Mouse (Mus musculus): ENCODE results near the gene Camsap3. TPM values are rescaled to one million over a fixed set of nuclear protein-coding genes. Genes with fewer than 3 reads are reported as not detected.

Gene Camsap3
- total RNA-seq, 1 experiment from 2014 or later, result 3.9 TPM

GRCm38 (mm10) chr8:3593470-3593869, 6.4 kb downstream of the Camsap3 start:
- peak; percentile 47 to 57; a peak in 2 of 4 replicates for ATAC-seq (replicated peaks in 1 of 2; ENCODE audit: insufficient read depth in 1 of 2, low FRiP score in 2 of 2, low TSS enrichment in 1 of 2, low read depth in 1 of 2, poor library complexity in 2 of 2, severe bottlenecking in 2 of 2)

GRCm38 (mm10) chr8:3594466-3594865, 7.4 kb downstream of the Camsap3 start:
- ATAC-seq (replicated peaks in 1 of 2; ENCODE audit: insufficient read depth in 1 of 2, low FRiP score in 2 of 2, low TSS enrichment in 1 of 2, low read depth in 1 of 2, poor library complexity in 2 of 2, severe bottlenecking in 2 of 2), result no peak

- ATAC-seq (replicated peaks in 1 of 2; ENCODE audit: insufficient read depth in 1 of 2, low FRiP score in 2 of 2, low TSS enrichment in 1 of 2, low read depth in 1 of 2, poor library complexity in 2 of 2, severe bottlenecking in 2 of 2), result no peak
Observed at GRCm38 (mm10) chr8:3598054-3598453, 11.0 kb downstream of the Camsap3 start.

GRCm38 (mm10) chr8:3599219-3599618, 12.1 kb downstream of the Camsap3 start:
- ATAC-seq (replicated peaks in 1 of 2; ENCODE audit: insufficient read depth in 1 of 2, low FRiP score in 2 of 2, low TSS enrichment in 1 of 2, low read depth in 1 of 2, poor library complexity in 2 of 2, severe bottlenecking in 2 of 2), result no peak

GRCm38 (mm10) chr8:3600401-3600800, 13.3 kb downstream of the Camsap3 start:
- no peak for ATAC-seq (replicated peaks in 1 of 2; ENCODE audit: insufficient read depth in 1 of 2, low FRiP score in 2 of 2, low TSS enrichment in 1 of 2, low read depth in 1 of 2, poor library complexity in 2 of 2, severe bottlenecking in 2 of 2)

GRCm38 (mm10) chr8:3603439-3603838, 16.3 kb downstream of the Camsap3 start:
- ATAC-seq (replicated peaks in 1 of 2; ENCODE audit: insufficient read depth in 1 of 2, low FRiP score in 2 of 2, low TSS enrichment in 1 of 2, low read depth in 1 of 2, poor library complexity in 2 of 2, severe bottlenecking in 2 of 2), result no peak

- peak; percentile 24 to 44 for ATAC-seq (replicated peaks in 1 of 2; ENCODE audit: insufficient read depth in 1 of 2, low FRiP score in 2 of 2, low TSS enrichment in 1 of 2, low read depth in 1 of 2, poor library complexity in 2 of 2, severe bottlenecking in 2 of 2)
Observed at GRCm38 (mm10) chr8:3606593-3606992, 19.5 kb downstream of the Camsap3 start.

- ATAC-seq (replicated peaks in 1 of 2; ENCODE audit: insufficient read depth in 1 of 2, low FRiP score in 2 of 2, low TSS enrichment in 1 of 2, low read depth in 1 of 2, poor library complexity in 2 of 2, severe bottlenecking in 2 of 2), result no peak
Observed at GRCm38 (mm10) chr8:3607822-3608221, 20.7 kb downstream of the Camsap3 start.

- peak; percentile 30 to 44 for ATAC-seq (replicated peaks in 1 of 2; ENCODE audit: insufficient read depth in 1 of 2, low FRiP score in 2 of 2, low TSS enrichment in 1 of 2, low read depth in 1 of 2, poor library complexity in 2 of 2, severe bottlenecking in 2 of 2)
Observed at GRCm38 (mm10) chr8:3609046-3609815, 22.1 kb downstream of the Camsap3 start.

- no peak for ATAC-seq (replicated peaks in 1 of 2; ENCODE audit: insufficient read depth in 1 of 2, low FRiP score in 2 of 2, low TSS enrichment in 1 of 2, low read depth in 1 of 2, poor library complexity in 2 of 2, severe bottlenecking in 2 of 2)
Observed at GRCm38 (mm10) chr8:3609816-3610150, 22.7 kb downstream of the Camsap3 start.

GRCm38 (mm10) chr8:3621199-3621970, 34.3 kb downstream of the Camsap3 start, which contains the start of the genes Xab2 and Pet100:
TSS of gene Xab2 (minus strand) at chr8:3621316.
TSS of gene Pet100 (plus strand) at chr8:3621548.
- peak; percentile 97 for ATAC-seq (replicated peaks in 1 of 2; ENCODE audit: insufficient read depth in 1 of 2, low FRiP score in 2 of 2, low TSS enrichment in 1 of 2, low read depth in 1 of 2, poor library complexity in 2 of 2, severe bottlenecking in 2 of 2)

GRCm38 (mm10) chr8:3622119-3622518, 35.0 kb downstream of the Camsap3 start:
- no peak for ATAC-seq (replicated peaks in 1 of 2; ENCODE audit: insufficient read depth in 1 of 2, low FRiP score in 2 of 2, low TSS enrichment in 1 of 2, low read depth in 1 of 2, poor library complexity in 2 of 2, severe bottlenecking in 2 of 2)

GRCm38 (mm10) chr8:3625445-3625844, 38.4 kb downstream of the Camsap3 start, which contains the start of gene Pcp2:
TSS of gene Pcp2 (minus strand) at chr8:3625545.
- ATAC-seq (replicated peaks in 1 of 2; ENCODE audit: insufficient read depth in 1 of 2, low FRiP score in 2 of 2, low TSS enrichment in 1 of 2, low read depth in 1 of 2, poor library complexity in 2 of 2, severe bottlenecking in 2 of 2), result no peak

GRCm38 (mm10) chr8:3626971-3627370, 39.9 kb downstream of the Camsap3 start:
- ATAC-seq (replicated peaks in 1 of 2; ENCODE audit: insufficient read depth in 1 of 2, low FRiP score in 2 of 2, low TSS enrichment in 1 of 2, low read depth in 1 of 2, poor library complexity in 2 of 2, severe bottlenecking in 2 of 2), result peak in 1 of 2 experiments; percentile 18; a peak in 2 of 4 replicates

- peak in 1 of 2 experiments; percentile 25; a peak in 1 of 4 replicates for ATAC-seq (replicated peaks in 1 of 2; ENCODE audit: insufficient read depth in 1 of 2, low FRiP score in 2 of 2, low TSS enrichment in 1 of 2, low read depth in 1 of 2, poor library complexity in 2 of 2, severe bottlenecking in 2 of 2)
Observed at GRCm38 (mm10) chr8:3628014-3628413, 40.9 kb downstream of the Camsap3 start.

GRCm38 (mm10) chr8:3630647-3631477, 43.8 kb downstream of the Camsap3 start, which contains the start of gene Stxbp2:
TSS of gene Stxbp2 (plus strand) at chr8:3630955.
- ATAC-seq (replicated peaks in 1 of 2; ENCODE audit: insufficient read depth in 1 of 2, low FRiP score in 2 of 2, low TSS enrichment in 1 of 2, low read depth in 1 of 2, poor library complexity in 2 of 2, severe bottlenecking in 2 of 2), result peak; percentile 90 to 91

GRCm38 (mm10) chr8:3631478-3631875, 44.4 kb downstream of the Camsap3 start:
- peak; percentile 30 to 54; a peak in 3 of 4 replicates for ATAC-seq (replicated peaks in 1 of 2; ENCODE audit: insufficient read depth in 1 of 2, low FRiP score in 2 of 2, low TSS enrichment in 1 of 2, low read depth in 1 of 2, poor library complexity in 2 of 2, severe bottlenecking in 2 of 2)
